31 mouse cellular contexts compared by ENCODE assay signal in genomic region chr13:119916966-119917722, GRCm38 (mm10). TPM values are rescaled to one million over a fixed set of nuclear protein-coding genes. Genes with fewer than 3 reads are reported as not detected.
"Had no signal": no experiment of that assay in that cellular context is flagged by ENCODE, and none has a peak within 500 bp of the region (broad histone marks: within the 10 kb centered on the region; RNA-seq: fewer than 3 reads in every experiment).

No protein-coding gene starts in this region.

RNA-seq across cellular contexts. Expression of gene Gm21761, which starts 11.9 kb away (rescaled TPM):
- total RNA-seq: gastrocnemius, adult 18-20 months; gastrocnemius, adult 8-10 months; gastrocnemius, postnatal 14 days; gastrocnemius, postnatal 36 days; heart, adult 2 months; heart, postnatal 14 days; heart, postnatal 36 days; layer of hippocampus, adult 2 months; layer of hippocampus, postnatal 10 days; layer of hippocampus, postnatal 25 days; left cerebral cortex, adult 2 months; left cerebral cortex, postnatal 14 days; left cerebral cortex, postnatal 36 days had no signal
- polyA plus RNA-seq: gonadal fat pad, adult 2 months; heart, adult 2 months; heart, embryonic 11.5 days; heart, embryonic 13.5 days; heart, embryonic 15.5 days; heart, postnatal 0 days; hindbrain, embryonic 10.5 days; hindbrain, embryonic 12.5 days; hindbrain, embryonic 14.5 days; hindbrain, embryonic 16.5 days; inflammation-experienced regulatory T-cells, adult 6 months; intestine, embryonic 15.5 days; intestine, postnatal 0 days; kidney, embryonic 14.5 days; kidney, embryonic 16.5 days; limb, embryonic 10.5 days; limb, embryonic 12.5 days; limb, embryonic 14.5 days; liver, embryonic 11.5 days had no signal

RNA-seq across cellular contexts. Expression of gene Tcstv1, which starts 22.6 kb away (rescaled TPM):
- total RNA-seq: gastrocnemius, adult 18-20 months; gastrocnemius, adult 8-10 months; gastrocnemius, postnatal 14 days; gastrocnemius, postnatal 36 days; heart, adult 2 months; heart, postnatal 14 days; heart, postnatal 36 days; layer of hippocampus, adult 2 months; layer of hippocampus, postnatal 10 days; layer of hippocampus, postnatal 25 days; left cerebral cortex, adult 2 months; left cerebral cortex, postnatal 14 days; left cerebral cortex, postnatal 36 days had no signal
- polyA plus RNA-seq: gonadal fat pad, adult 2 months; heart, adult 2 months; heart, embryonic 11.5 days; heart, embryonic 13.5 days; heart, embryonic 15.5 days; heart, postnatal 0 days; hindbrain, embryonic 10.5 days; hindbrain, embryonic 12.5 days; hindbrain, embryonic 14.5 days; hindbrain, embryonic 16.5 days; inflammation-experienced regulatory T-cells, adult 6 months; intestine, embryonic 15.5 days; intestine, postnatal 0 days; kidney, embryonic 14.5 days; kidney, embryonic 16.5 days; limb, embryonic 10.5 days; limb, embryonic 12.5 days; limb, embryonic 14.5 days; liver, embryonic 11.5 days had no signal

RNA-seq across cellular contexts. Expression of gene B020031M17Rik, which starts 33.5 kb away (rescaled TPM):
- total RNA-seq: gastrocnemius, adult 18-20 months; gastrocnemius, adult 8-10 months; gastrocnemius, postnatal 14 days; gastrocnemius, postnatal 36 days; heart, adult 2 months; heart, postnatal 14 days; heart, postnatal 36 days; layer of hippocampus, adult 2 months; layer of hippocampus, postnatal 10 days; layer of hippocampus, postnatal 25 days; left cerebral cortex, adult 2 months; left cerebral cortex, postnatal 14 days; left cerebral cortex, postnatal 36 days had no signal
- polyA plus RNA-seq: gonadal fat pad, adult 2 months; heart, adult 2 months; heart, embryonic 11.5 days; heart, embryonic 13.5 days; heart, embryonic 15.5 days; heart, postnatal 0 days; hindbrain, embryonic 10.5 days; hindbrain, embryonic 12.5 days; hindbrain, embryonic 14.5 days; hindbrain, embryonic 16.5 days; inflammation-experienced regulatory T-cells, adult 6 months; intestine, embryonic 15.5 days; intestine, postnatal 0 days; kidney, embryonic 14.5 days; kidney, embryonic 16.5 days; limb, embryonic 10.5 days; limb, embryonic 12.5 days; limb, embryonic 14.5 days; liver, embryonic 11.5 days had no signal
